Mouse (Mus musculus): Measurements from ENCODE around the gene Mmp15. TPM values are rescaled to one million over a fixed set of nuclear protein-coding genes. Genes with fewer than 3 reads are reported as not detected.
A peak's percentile ranks its signal among the peaks of the same experiment; 100 is the strongest.

The Mmp15 gene
- 38.1 and 43.1 TPM in 2 replicates for polyA plus RNA-seq (2014; fragmentation: Nextera tagmentation; extraction: Ambion mirVana)

DNA sequence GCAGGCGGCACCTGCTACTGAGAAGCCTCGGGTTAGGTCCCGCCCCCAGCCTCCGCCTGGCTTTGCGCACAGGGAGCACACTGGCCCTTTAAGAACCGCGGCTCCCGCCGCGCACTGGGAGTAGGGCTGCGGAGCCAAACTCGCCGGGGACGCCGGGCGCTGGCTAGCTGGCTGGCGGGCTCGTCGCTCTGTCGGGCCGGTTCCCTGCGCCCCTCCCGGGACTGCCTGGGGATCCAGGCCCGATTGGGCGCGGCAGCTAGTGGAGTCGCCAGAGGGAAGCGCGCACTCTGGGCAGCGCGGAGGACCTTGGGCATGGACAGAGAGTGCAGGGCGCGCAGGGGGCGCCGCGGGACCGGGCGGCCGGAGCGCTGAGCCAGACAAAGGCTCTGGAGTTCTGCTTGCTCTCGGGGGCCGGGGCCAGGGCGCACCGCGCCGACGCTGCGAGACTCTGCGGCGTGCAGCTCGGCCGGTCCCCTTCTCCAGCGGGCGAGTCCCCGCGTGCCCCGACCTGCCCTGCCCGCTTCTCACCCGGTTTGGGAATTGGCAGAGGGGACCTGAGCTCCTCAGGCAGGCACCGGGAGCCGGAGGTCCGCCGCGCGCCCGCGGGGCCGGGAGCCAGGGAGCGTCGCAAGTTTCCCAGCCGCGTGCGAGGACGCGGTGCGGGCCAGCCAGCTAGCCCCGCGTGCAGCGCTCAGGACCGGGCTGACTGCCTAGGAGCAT lies at the start of gene Mmp15:
Gene Mmp15 (plus strand): TSS at position 118 of the 720 bp plus-strand sequence.
- peaks cover 46% of the 10 kb centered on the region for H3K4me1 ChIP-seq (ENCODE audit: control insufficient read depth, insufficient read depth, low read length)
- H3K4me2 ChIP-seq = peak within 1 kb of the TSS; percentile 85
- H3K9ac ChIP-seq (ENCODE audit: low read depth, low read length) = peak within 1 kb of the TSS; percentile 99
- H3K9me3 ChIP-seq (replicated peaks; ENCODE audit: control insufficient read depth, low read length) = no peaks in the 10 kb centered on the region
- H3K36me3 ChIP-seq (ENCODE audit: control insufficient read depth, insufficient read depth, low read length) = no peaks in the 10 kb centered on the region
- H3K27ac ChIP-seq (ENCODE audit: low read depth, low read length) = peak within 1 kb of the TSS; percentile 91
- ATAC-seq (replicated peaks; ENCODE audit: insufficient number of reproducible peaks, low FRiP score, low TSS enrichment) = peak; percentile 68
- WGBS (ENCODE audit: insufficient replicate concordance) = under 1% methylated on average over 68 of the region's 80 CpGs
- H3K27me3 ChIP-seq (ENCODE audit: control insufficient read depth, insufficient read depth, low read length) = no peaks in the 10 kb centered on the region; the same call in 1 of the 2 replicates
- H3K4me3 ChIP-seq (ENCODE audit: low read depth, low read length) = peak within 1 kb of the TSS; percentile 92

GRCm38 (mm10) chr8:95302410-95302809 lies 49.7 kb upstream of the Mmp15 start:
- H3K4me1 ChIP-seq (ENCODE audit: control insufficient read depth, insufficient read depth, low read length) = 0 out of 2 replicates have a peak, but pooled peaks cover 5% of the 10 kb centered on the region
- H3K36me3 ChIP-seq (ENCODE audit: control insufficient read depth, insufficient read depth, low read length) = no peaks in the 10 kb centered on the region
- no peak overlapping the region for H3K27ac ChIP-seq (ENCODE audit: low read depth, low read length)
- ATAC-seq (replicated peaks; ENCODE audit: insufficient number of reproducible peaks, low FRiP score, low TSS enrichment) = no peak
- no peak overlapping the region for H3K4me3 ChIP-seq (ENCODE audit: low read depth, low read length)
- H3K4me2 ChIP-seq = no peak overlapping the region
- 22% methylated on average over 5 of the region's 5 CpGs for WGBS (ENCODE audit: insufficient replicate concordance)
- no peak overlapping the region for H3K9ac ChIP-seq (ENCODE audit: low read depth, low read length)
- peaks cover 3% of the 10 kb centered on the region; the same call in 1 of the 2 replicates for H3K27me3 ChIP-seq (ENCODE audit: control insufficient read depth, insufficient read depth, low read length)
- H3K9me3 ChIP-seq (replicated peaks; ENCODE audit: control insufficient read depth, low read length) = no peaks in the 10 kb centered on the region

DNA sequence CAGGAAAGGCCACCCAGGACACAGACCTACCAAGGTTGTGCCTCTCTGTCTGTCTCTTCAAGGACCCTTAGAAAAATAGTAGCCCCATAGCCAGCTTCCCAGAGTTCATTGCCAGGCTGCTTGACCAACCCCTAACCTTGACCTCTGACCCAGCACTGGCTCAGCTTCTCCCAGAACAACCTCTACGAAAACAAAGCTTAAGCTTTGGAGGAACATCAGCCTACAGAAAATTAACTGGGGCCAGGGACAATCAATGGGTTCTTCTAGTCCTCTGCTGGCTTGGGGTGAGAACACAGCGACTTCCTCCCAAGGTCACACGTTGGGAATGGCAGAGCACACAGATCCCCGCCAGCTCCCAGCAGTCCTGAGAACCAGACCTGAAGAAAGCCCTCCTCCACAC lies 46.5 kb upstream of the Mmp15 start:
- Histone ChIP-seq H3K36me3 (ENCODE audit: control insufficient read depth, insufficient read depth, low read length) (no peaks in the 10 kb centered on the region), H3K27me3 (ENCODE audit: control insufficient read depth, insufficient read depth, low read length) (no peaks in the 10 kb centered on the region), H3K4me3 (ENCODE audit: low read depth, low read length) (no peak overlapping the region), H3K4me1 (ENCODE audit: control insufficient read depth, insufficient read depth, low read length) (peaks cover 6% of the 10 kb centered on the region; the same call in 1 of the 2 replicates), H3K9me3 (replicated peaks; ENCODE audit: control insufficient read depth, low read length) (no peaks in the 10 kb centered on the region), H3K27ac (ENCODE audit: low read depth, low read length) (no peak overlapping the region), H3K9ac (ENCODE audit: low read depth, low read length) (no peak overlapping the region), H3K4me2 (no peak overlapping the region)
- WGBS (ENCODE audit: insufficient replicate concordance) = 55% methylated on average over 4 of the region's 4 CpGs
- no peak for ATAC-seq (replicated peaks; ENCODE audit: insufficient number of reproducible peaks, low FRiP score, low TSS enrichment)

- Histone ChIP-seq H3K4me1 (ENCODE audit: control insufficient read depth, insufficient read depth, low read length) (peaks cover 7% of the 10 kb centered on the region; the same call in 1 of the 2 replicates), H3K9ac (ENCODE audit: low read depth, low read length) (no peak within 1 kb of the TSS), H3K27me3 (ENCODE audit: control insufficient read depth, insufficient read depth, low read length) (no peaks in the 10 kb centered on the region), H3K4me2 (no peak within 1 kb of the TSS), H3K36me3 (ENCODE audit: control insufficient read depth, insufficient read depth, low read length) (no peaks in the 10 kb centered on the region), H3K9me3 (replicated peaks; ENCODE audit: control insufficient read depth, low read length) (no peaks in the 10 kb centered on the region), H3K4me3 (ENCODE audit: low read depth, low read length) (no peak within 1 kb of the TSS), H3K27ac (ENCODE audit: low read depth, low read length) (no peak within 1 kb of the TSS)
- no peak for ATAC-seq (replicated peaks; ENCODE audit: insufficient number of reproducible peaks, low FRiP score, low TSS enrichment)
- WGBS (ENCODE audit: insufficient replicate concordance) = 36% methylated on average over 6 of the region's 6 CpGs
These were observed 45.6 kb upstream of the Mmp15 start, which contains the start of gene Cngb1 for GRCm38 (mm10) chr8:95306431-95306830. Cngb1 (minus strand) TSS chr8:95306585.

GRCm38 (mm10) chr8:95310342-95310970 lies 41.6 kb upstream of the Mmp15 start, which contains the start of gene Tepp:
Tepp (plus strand) TSS chr8:95310566.
- H3K4me2 ChIP-seq = no peak within 1 kb of the TSS
- H3K9ac ChIP-seq (ENCODE audit: low read depth, low read length) = no peak within 1 kb of the TSS
- WGBS (ENCODE audit: insufficient replicate concordance) = 27% methylated on average over 6 of the region's 6 CpGs
- no peaks in the 10 kb centered on the region for H3K27me3 ChIP-seq (ENCODE audit: control insufficient read depth, insufficient read depth, low read length)
- ATAC-seq (replicated peaks; ENCODE audit: insufficient number of reproducible peaks, low FRiP score, low TSS enrichment) = no peak
- H3K4me1 ChIP-seq (ENCODE audit: control insufficient read depth, insufficient read depth, low read length) = peaks cover 7% of the 10 kb centered on the region; the same call in 1 of the 2 replicates
- no peaks in the 10 kb centered on the region for H3K36me3 ChIP-seq (ENCODE audit: control insufficient read depth, insufficient read depth, low read length)
- H3K9me3 ChIP-seq (replicated peaks; ENCODE audit: control insufficient read depth, low read length) = no peaks in the 10 kb centered on the region
- no peak within 1 kb of the TSS for H3K4me3 ChIP-seq (ENCODE audit: low read depth, low read length)
- H3K27ac ChIP-seq (ENCODE audit: low read depth, low read length) = no peak within 1 kb of the TSS

DNA sequence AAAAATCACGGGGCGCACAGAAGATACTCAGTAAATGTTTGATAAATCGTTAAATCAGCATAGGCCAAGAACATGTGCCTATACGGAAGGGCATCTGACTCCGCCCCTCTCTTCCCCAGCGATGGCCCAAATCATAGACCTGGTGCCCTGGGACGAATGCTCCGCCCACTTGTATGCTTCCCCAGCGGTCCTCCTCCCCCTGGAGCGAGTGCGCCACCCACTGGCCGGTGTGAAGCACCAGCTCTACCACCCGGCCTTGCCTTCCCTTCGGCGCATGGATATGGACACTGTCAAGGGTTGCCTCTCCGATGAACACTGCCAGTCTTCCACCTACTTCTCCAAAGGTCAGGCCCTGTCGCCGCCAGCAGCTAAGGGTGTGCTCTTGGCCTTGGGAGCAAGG lies 39.2 kb upstream of the Mmp15 start:
- Histone ChIP-seq H3K4me2 (no peak overlapping the region), H3K4me1 (ENCODE audit: control insufficient read depth, insufficient read depth, low read length) (peaks cover 3% of the 10 kb centered on the region; the same call in 1 of the 2 replicates), H3K9me3 (replicated peaks; ENCODE audit: control insufficient read depth, low read length) (no peaks in the 10 kb centered on the region), H3K9ac (ENCODE audit: low read depth, low read length) (no peak overlapping the region), H3K27me3 (ENCODE audit: control insufficient read depth, insufficient read depth, low read length) (no peaks in the 10 kb centered on the region), H3K4me3 (ENCODE audit: low read depth, low read length) (no peak overlapping the region), H3K27ac (ENCODE audit: low read depth, low read length) (no peak overlapping the region), H3K36me3 (ENCODE audit: control insufficient read depth, insufficient read depth, low read length) (no peaks in the 10 kb centered on the region)
- 65% methylated on average over 18 of the region's 18 CpGs for WGBS (ENCODE audit: insufficient replicate concordance)
- no peak for ATAC-seq (replicated peaks; ENCODE audit: insufficient number of reproducible peaks, low FRiP score, low TSS enrichment)

GRCm38 (mm10) chr8:95313857-95314256 lies 38.2 kb upstream of the Mmp15 start:
- no peaks in the 10 kb centered on the region for H3K9me3 ChIP-seq (replicated peaks; ENCODE audit: control insufficient read depth, low read length)
- no peak overlapping the region for H3K4me3 ChIP-seq (ENCODE audit: low read depth, low read length)
- ATAC-seq (replicated peaks; ENCODE audit: insufficient number of reproducible peaks, low FRiP score, low TSS enrichment) = no peak
- H3K4me2 ChIP-seq = no peak overlapping the region
- no peak overlapping the region for H3K9ac ChIP-seq (ENCODE audit: low read depth, low read length)
- H3K36me3 ChIP-seq (ENCODE audit: control insufficient read depth, insufficient read depth, low read length) = no peaks in the 10 kb centered on the region
- H3K27ac ChIP-seq (ENCODE audit: low read depth, low read length) = no peak overlapping the region
- H3K27me3 ChIP-seq (ENCODE audit: control insufficient read depth, insufficient read depth, low read length) = no peaks in the 10 kb centered on the region
- H3K4me1 ChIP-seq (ENCODE audit: control insufficient read depth, insufficient read depth, low read length) = peaks cover 3% of the 10 kb centered on the region; the same call in 1 of the 2 replicates
- WGBS (ENCODE audit: insufficient replicate concordance) = 84% methylated on average over 6 of the region's 6 CpGs

DNA sequence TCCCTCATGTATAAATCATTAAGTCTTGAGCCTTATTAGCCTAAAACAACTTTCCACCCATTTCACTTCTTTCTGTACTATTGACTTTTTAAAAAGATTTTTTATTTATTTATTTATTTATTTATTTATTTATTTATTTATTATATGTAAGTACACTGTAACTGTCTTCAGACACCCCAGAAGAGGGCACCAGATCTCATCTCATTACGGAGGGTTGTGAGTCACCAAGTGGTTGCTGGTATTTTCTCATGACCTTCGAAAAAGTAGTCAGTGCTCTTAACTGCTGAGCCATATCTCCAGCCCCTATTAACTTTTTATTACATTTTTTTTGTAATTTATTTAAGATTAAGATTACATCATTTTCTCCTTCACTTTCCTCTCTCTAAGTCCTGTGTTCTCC lies 37.4 kb upstream of the Mmp15 start:
- H3K27me3 ChIP-seq (ENCODE audit: control insufficient read depth, insufficient read depth, low read length) = peaks cover 4% of the 10 kb centered on the region; the same call in 1 of the 2 replicates
- H3K4me3 ChIP-seq (ENCODE audit: low read depth, low read length) = no peak overlapping the region
- no peak for ATAC-seq (replicated peaks; ENCODE audit: insufficient number of reproducible peaks, low FRiP score, low TSS enrichment)
- no peaks in the 10 kb centered on the region for H3K9me3 ChIP-seq (replicated peaks; ENCODE audit: control insufficient read depth, low read length)
- no peaks in the 10 kb centered on the region for H3K36me3 ChIP-seq (ENCODE audit: control insufficient read depth, insufficient read depth, low read length)
- H3K9ac ChIP-seq (ENCODE audit: low read depth, low read length) = no peak overlapping the region
- no peak overlapping the region for H3K4me2 ChIP-seq
- peaks cover 3% of the 10 kb centered on the region; the same call in 1 of the 2 replicates for H3K4me1 ChIP-seq (ENCODE audit: control insufficient read depth, insufficient read depth, low read length)
- 55% methylated on average over 2 of the region's 2 CpGs for WGBS (ENCODE audit: insufficient replicate concordance)
- no peak overlapping the region for H3K27ac ChIP-seq (ENCODE audit: low read depth, low read length)
